ENCODE assay signal across 18 mouse cellular contexts in the genomic region with DNA sequence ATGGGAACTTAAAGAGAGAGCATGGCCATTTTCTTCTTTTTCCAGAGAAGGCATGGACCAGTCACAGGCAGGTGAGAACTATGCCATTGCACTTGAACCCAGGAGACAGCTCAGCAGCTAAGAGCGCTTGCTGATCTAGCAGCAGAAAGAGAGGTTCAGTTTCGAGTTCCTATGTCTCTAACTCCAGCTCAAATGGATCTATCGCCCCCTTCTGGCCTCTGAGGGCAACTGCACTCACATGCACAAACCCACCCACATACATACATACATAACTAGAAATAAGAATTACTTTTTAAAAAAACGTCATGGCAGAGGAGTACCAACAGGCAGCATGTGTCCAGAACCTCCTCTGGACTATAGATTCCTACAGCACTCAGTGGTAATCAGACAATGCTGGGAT. TPM values are rescaled to one million over a fixed set of nuclear protein-coding genes. Genes with fewer than 3 reads are reported as not detected.
A peak's percentile ranks its signal among the peaks of the same experiment; 100 is the strongest.
DNase-seq lines count a peak whose midpoint lies in the region; ATAC-seq and TF ChIP-seq lines count a peak whose summit lies in the region.
"Had no signal": no experiment of that assay in that cellular context is flagged by ENCODE, and none has a peak within 500 bp of the region (broad histone marks: within the 10 kb centered on the region; RNA-seq: fewer than 3 reads in every experiment).

No protein-coding gene starts in this region.

- no peak for DNase-seq in heart, adult 2 months
- DNase-seq in heart, postnatal 4 days = no peak
- DNase-seq in midbrain, embryonic 10.5 days (ENCODE audit: low spot score) = no peak
- DNase-seq in ES-E14 (ENCODE audit: low read depth, low spot score) = peak; percentile 51
- DNase-seq in naive thymus-derived CD4-positive, alpha-beta T cell, adult 2 months (ENCODE audit: low read depth) = peak; percentile 36
- no peak for DNase-seq in cerebellum, adult 11-12 months
- no peak for DNase-seq in cerebellum, postnatal 14 days
- DNase-seq: cerebellum, adult 18-20 months; gastrocnemius, postnatal 25 days; retina, postnatal 1 day had no signal

- no peak for ATAC-seq in midbrain, embryonic 13.5 days
- ATAC-seq: forebrain, embryonic 14.5 days; intestine, embryonic 16.5 days had no signal

- H3K4me3 ChIP-seq in heart, adult 2 months = no peak overlapping the region
- no peak overlapping the region for H3K4me3 ChIP-seq in midbrain, embryonic 10.5 days
- no peak overlapping the region for H3K4me3 ChIP-seq in midbrain, embryonic 13.5 days (replicated peaks)
- H3K4me3 ChIP-seq in ES-E14 (ENCODE audit: insufficient read depth in 1 of 2, low read depth in 1 of 2, low read length in 2 of 2, poor library complexity in 1 of 2, severe bottlenecking in 1 of 2) = no peak overlapping the region
- H3K4me3 ChIP-seq: limb, embryonic 15.5 days; megakaryocyte, embryonic 14.5 days had no signal

- WGBS in heart, adult 2 months = 89% methylated on average over 4 of the region's 4 CpGs
- WGBS in midbrain, embryonic 10.5 days = 78% methylated on average over 4 of the region's 4 CpGs
- WGBS in midbrain, embryonic 13.5 days = 77% methylated on average over 4 of the region's 4 CpGs

- TF ChIP-seq CTCF in heart, adult 2 months (IDR thresholded peaks at IDR 0.05) = peak; percentile 43

- no peak for TF ChIP-seq EP300 in heart, adult 2 months (IDR thresholded peaks at IDR 0.05; ENCODE audit: insufficient read depth, low read depth, low read length)

- no peaks in the 10 kb centered on the region for H3K79me2 ChIP-seq in heart, adult 2 months (replicated peaks; ENCODE audit: control insufficient read depth, insufficient read depth, low read length)

- no peaks in the 10 kb centered on the region for H3K36me3 ChIP-seq in heart, adult 2 months (ENCODE audit: control insufficient read depth, insufficient read depth, low read length)
- peaks cover 30% of the 10 kb centered on the region for H3K36me3 ChIP-seq in midbrain, embryonic 10.5 days
- no peaks in the 10 kb centered on the region for H3K36me3 ChIP-seq in midbrain, embryonic 13.5 days
- no peaks in the 10 kb centered on the region for H3K36me3 ChIP-seq in ES-E14 (ENCODE audit: control insufficient read depth, insufficient read depth, low read length, poor library complexity, severe bottlenecking)
- H3K36me3 ChIP-seq: limb, embryonic 15.5 days had no signal

- no peak overlapping the region for H3K9ac ChIP-seq in heart, adult 2 months (ENCODE audit: low read depth, low read length)
- H3K9ac ChIP-seq in midbrain, embryonic 13.5 days (replicated peaks) = no peak overlapping the region
- H3K9ac ChIP-seq in ES-E14 (ENCODE audit: insufficient read depth, low read depth, low read length, poor library complexity, severe bottlenecking) = no peak overlapping the region
- H3K9ac ChIP-seq: limb, embryonic 15.5 days had no signal

- no peak overlapping the region for H3K4me2 ChIP-seq in midbrain, embryonic 13.5 days (replicated peaks)
- H3K4me2 ChIP-seq: limb, embryonic 15.5 days had no signal

- no peak overlapping the region for H3K27ac ChIP-seq in heart, adult 2 months
- H3K27ac ChIP-seq in midbrain, embryonic 10.5 days (replicated peaks) = peak overlapping the region; percentile 19; the same call in 1 of the 2 replicates
- H3K27ac ChIP-seq in midbrain, embryonic 13.5 days = no peak overlapping the region
- H3K27ac ChIP-seq in ES-E14 (ENCODE audit: insufficient read depth, low read depth, low read length, poor library complexity, severe bottlenecking) = no peak overlapping the region
- H3K27ac ChIP-seq: limb, embryonic 15.5 days had no signal

- TF ChIP-seq POLR2A in heart, adult 2 months (IDR thresholded peaks at IDR 0.05; ENCODE audit: insufficient read depth, low read depth, low read length) = no peak

- H3K4me1 ChIP-seq in heart, adult 2 months (ENCODE audit: control insufficient read depth, insufficient read depth, low read length) = peaks cover 2% of the 10 kb centered on the region; the same call in 1 of the 2 replicates
- H3K4me1 ChIP-seq in midbrain, embryonic 10.5 days = peaks cover 38% of the 10 kb centered on the region
- peaks cover 20% of the 10 kb centered on the region for H3K4me1 ChIP-seq in midbrain, embryonic 13.5 days (replicated peaks)
- H3K4me1 ChIP-seq in ES-E14 (ENCODE audit: control insufficient read depth in 2 of 2, insufficient read depth in 2 of 2, low read length in 2 of 2, poor library complexity in 1 of 2) = no peaks in the 10 kb centered on the region; a peak in 1 of 4 replicates

- no peaks in the 10 kb centered on the region for H3K27me3 ChIP-seq in heart, adult 2 months (ENCODE audit: control insufficient read depth, insufficient read depth, low read length)
- peaks cover 8% of the 10 kb centered on the region; the same call in 1 of the 2 replicates for H3K27me3 ChIP-seq in midbrain, embryonic 10.5 days (ENCODE audit: low read depth, poor library complexity, severe bottlenecking)
- H3K27me3 ChIP-seq in midbrain, embryonic 13.5 days = no peaks in the 10 kb centered on the region
- H3K27me3 ChIP-seq: limb, embryonic 15.5 days had no signal

- in situ Hi-C loops in ES-E14 (cut with MboI; ENCODE audit: low sequenced_read_pairs in 2 of 2, unreplicated experiment in 2 of 2) = no loop called here

- H3K9me3 ChIP-seq in midbrain, embryonic 10.5 days (replicated peaks) = peaks cover 25% of the 10 kb centered on the region
- 0 out of 2 replicates have a peak, but pooled peaks cover 13% of the 10 kb centered on the region for H3K9me3 ChIP-seq in midbrain, embryonic 13.5 days
- no peaks in the 10 kb centered on the region for H3K9me3 ChIP-seq in ES-E14 (ENCODE audit: control insufficient read depth, insufficient read depth, low read depth, low read length)

- intact Hi-C loops in heart, adult 2 months (cut with DNase I) = no loop called here

TF ChIP-seq in ES-E14, 5 proteins besides CTCF, POLR2A, EP300 and RAD21:
- TF ChIP-seq ZNF384 (IDR thresholded peaks at IDR 0.05; ENCODE audit: low read depth, low read length) (no peak), ZC3H11A (IDR thresholded peaks at IDR 0.05; ENCODE audit: borderline replicate concordance, low read depth, low read length) (peak; percentile 78)
TF ChIP-seq in ES-E14: peak in this region for 1.

RNA-seq across cellular contexts. Expression of a gene that starts 35.6 kb away (rescaled TPM):
- not detected for total RNA-seq in heart, adult 2 months (2021)
- polyA plus RNA-seq in heart, adult 2 months (2012; rRNA removed) = not detected in 2 replicates
- not detected for total RNA-seq in heart, postnatal 4 days (2021)
- polyA plus RNA-seq in midbrain, embryonic 10.5 days (2016; fragmentation: Nextera tagmentation; extraction: Ambion mirVana) = 4.7 and 6.0 TPM in 2 replicates
- 0.82 and 1.6 TPM in 2 replicates for polyA plus RNA-seq in midbrain, embryonic 13.5 days (2015; fragmentation: Nextera tagmentation; extraction: Ambion mirVana)
- total RNA-seq in ES-E14 (2012; rRNA removed) = 0.37 TPM in 1 of 2 replicates, not detected in the other
- total RNA-seq: adrenal gland, adult 18-20 months; gastrocnemius, postnatal 25 days; layer of hippocampus, postnatal 25 days had no signal
- polyA plus RNA-seq: heart, postnatal 0 days; intestine, embryonic 16.5 days; limb, embryonic 15.5 days had no signal

RNA-seq across cellular contexts. Expression of a gene that starts 54.0 kb away (rescaled TPM):
- 100 to 1,000 TPM; 303 to 314 TPM for total RNA-seq in heart, adult 2 months (2021)
- 121 and 142 TPM in 2 replicates for polyA plus RNA-seq in heart, adult 2 months (2012; rRNA removed)
- total RNA-seq in heart, postnatal 4 days (2021) = 100 to 1,000 TPM; 204 to 207 TPM
- 70.6 and 78.8 TPM in 2 replicates for polyA plus RNA-seq in midbrain, embryonic 10.5 days (2016; fragmentation: Nextera tagmentation; extraction: Ambion mirVana)
- 68.6 and 69.8 TPM in 2 replicates for polyA plus RNA-seq in midbrain, embryonic 13.5 days (2015; fragmentation: Nextera tagmentation; extraction: Ambion mirVana)
- 94.7 and 139 TPM in 2 replicates for total RNA-seq in ES-E14 (2012; rRNA removed)

Comparison
In these comparisons a context has a peak if more than half of its experiments do, and no peak if none do; other contexts are left out.
1. DNase-seq: peak in ES-E14 (single experiment) and naive thymus-derived CD4-positive, alpha-beta T cell, adult 2 months (single experiment); none in heart, adult 2 months (0 of 2), heart, postnatal 4 days (single experiment), midbrain, embryonic 10.5 days (single experiment), cerebellum, adult 11-12 months (single experiment) and cerebellum, postnatal 14 days (0 of 2).